Mouse (Mus musculus) intestine, postnatal 0 days (tissue): Measurements from ENCODE around the gene Gm11096. TPM values are rescaled to one million over a fixed set of nuclear protein-coding genes. Genes with fewer than 3 reads are reported as not detected.

Experiments used
- ATAC-seq: fragments of 200-750 bp; cut with Nextera tagmentation; 2 replicates; pipeline ENCODE4 v1.8.0; 2017; ENCODE audit warnings: mild to moderate bottlenecking, moderate TSS enrichment, moderate library complexity
- H3K27ac ChIP-seq: fragments of 300-500 bp; sonication (generic); 2 replicates; pipeline ENCODE4 v1.5.1; 2014; ENCODE audit warnings: mild to moderate bottlenecking, low read depth, low read length, moderate library complexity
- H3K27me3 ChIP-seq: fragments of 300-500 bp; sonication (generic); replicated peaks from 2 replicates; pipeline ENCODE4 v1.6.1; 2014; ENCODE audit warnings: low read length, mixed read lengths; ENCODE audit not compliant: control insufficient read depth, insufficient read depth
- H3K36me3 ChIP-seq: fragments of 300-500 bp; sonication (generic); 2 replicates; pipeline ENCODE4 v1.6.1; 2014; ENCODE audit warnings: mild to moderate bottlenecking, moderate library complexity; ENCODE audit not compliant: control insufficient read depth, insufficient read depth
- H3K4me1 ChIP-seq: fragments of 300-500 bp; sonication (generic); replicated peaks from 2 replicates; pipeline ENCODE4 v1.6.1; 2014; ENCODE audit warnings: antibody characterized with exemption, low read length, mixed read lengths; ENCODE audit not compliant: control insufficient read depth, insufficient read depth
- H3K4me2 ChIP-seq: fragments of 300-500 bp; sonication (generic); replicated peaks from 2 replicates; pipeline ENCODE4 v1.6.1; 2014; ENCODE audit warnings: low read depth, mild to moderate bottlenecking, moderate library complexity
- H3K4me3 ChIP-seq: fragments of 300-500 bp; sonication (generic); 2 replicates; pipeline ENCODE4 v1.5.1; 2014; ENCODE audit warnings: low read depth, low read length
- H3K9ac ChIP-seq: fragments of 300-500 bp; sonication (generic); 2 replicates; pipeline ENCODE4 v1.6.1; 2014; ENCODE audit warnings: mild to moderate bottlenecking, low read depth, low read length
- H3K9me3 ChIP-seq: fragments of 300-500 bp; sonication (generic); 2 replicates; pipeline ENCODE4 v1.6.1; 2016; ENCODE audit warnings: mixed run types; ENCODE audit not compliant: control insufficient read depth
- CTCF ChIP-seq: sonication (generic); IDR thresholded peaks from 2 replicates; pipeline ENCODE4 v1.5.1; 2016; ENCODE audit warnings: low read depth, mild to moderate bottlenecking, control low read depth, antibody characterized with exemption, moderate library complexity
- WGBS: fragments of 180-500 bp; shearing (Covaris S2); extraction: QIAGEN DNeasy Blood & Tissue Kit; methylation state at CpG from one replicate; pipeline ENCODE4 v1.1.7; 2014; 5-methylcytosine and 5-hydroxymethylcytosine counted together
- polyA plus RNA-seq: library from polyadenylated mRNA; unstranded; fragments of >200 nt; fragmentation: Nextera tagmentation; extraction: Ambion mirVana; gene quantifications from 2 replicates; pipeline ENCODE4 v1.2.1, GENCODE M21; 2015

The Gm11096 gene
- polyA plus RNA-seq, result not detected in 2 replicates

DNA sequence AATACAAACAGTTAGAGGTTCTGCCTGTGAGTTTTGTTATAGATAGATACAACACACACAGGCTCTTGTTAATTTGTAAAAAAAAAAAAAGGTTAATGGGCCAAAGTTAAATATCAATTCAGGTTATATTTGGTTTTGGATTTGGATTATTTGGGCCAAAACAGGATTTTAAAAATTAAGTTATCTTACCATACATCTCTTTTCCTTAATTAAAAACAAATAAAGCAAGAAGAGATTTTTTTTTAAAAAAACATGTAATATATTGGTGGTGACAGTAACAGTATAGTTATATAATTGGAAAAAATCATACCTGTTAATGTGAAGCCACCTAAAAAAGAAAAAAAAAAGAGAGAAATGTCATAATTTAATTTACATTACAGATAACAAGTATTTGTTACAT, at the start of gene Gm11096:
TSS of gene Gm11096 (plus strand) at position 301 of the 400 bp plus-strand sequence.
- H3K9me3 ChIP-seq, result no peaks in the 10 kb centered on the region
- no peak within 1 kb of the TSS for H3K9ac ChIP-seq
- no peak within 1 kb of the TSS for H3K4me2 ChIP-seq
- TF ChIP-seq CTCF, result no peak
- no peak for ATAC-seq
- H3K4me1 ChIP-seq, result no peaks in the 10 kb centered on the region
- no peaks in the 10 kb centered on the region for H3K27me3 ChIP-seq
- H3K36me3 ChIP-seq, result no peaks in the 10 kb centered on the region
- no peak within 1 kb of the TSS for H3K4me3 ChIP-seq
- H3K27ac ChIP-seq, result no peak within 1 kb of the TSS

DNA sequence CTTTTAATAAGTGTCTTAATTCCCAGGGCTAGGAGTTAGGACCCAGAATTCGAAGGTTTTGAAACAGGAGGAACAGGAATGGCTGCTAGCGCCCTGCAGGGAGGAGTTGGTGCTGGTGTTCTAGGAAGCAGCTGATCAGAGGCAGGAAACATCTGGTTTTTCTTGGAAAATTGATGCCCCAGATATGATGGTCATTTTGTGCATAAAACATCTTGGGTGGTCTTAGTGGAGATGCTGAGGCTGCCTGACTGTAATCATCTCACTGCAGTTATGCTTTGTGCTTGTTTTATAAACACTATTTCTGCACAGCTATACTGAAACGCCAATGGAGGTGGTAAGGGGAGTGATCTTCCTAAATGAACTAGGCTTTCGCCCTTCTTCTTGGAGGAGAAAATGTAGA, 48.5 kb upstream of the Gm11096 start:
- no peaks in the 10 kb centered on the region for H3K27me3 ChIP-seq
- WGBS, result 57% methylated on average over 4 of the region's 4 CpGs
- no peak for ATAC-seq
- no peaks in the 10 kb centered on the region for H3K4me1 ChIP-seq
- no peak overlapping the region for H3K27ac ChIP-seq
- H3K4me3 ChIP-seq, result no peak overlapping the region
- H3K4me2 ChIP-seq, result no peak overlapping the region
- no peaks in the 10 kb centered on the region for H3K36me3 ChIP-seq
- no peak overlapping the region for H3K9ac ChIP-seq
- no peaks in the 10 kb centered on the region for H3K9me3 ChIP-seq
- TF ChIP-seq CTCF, result no peak

DNA sequence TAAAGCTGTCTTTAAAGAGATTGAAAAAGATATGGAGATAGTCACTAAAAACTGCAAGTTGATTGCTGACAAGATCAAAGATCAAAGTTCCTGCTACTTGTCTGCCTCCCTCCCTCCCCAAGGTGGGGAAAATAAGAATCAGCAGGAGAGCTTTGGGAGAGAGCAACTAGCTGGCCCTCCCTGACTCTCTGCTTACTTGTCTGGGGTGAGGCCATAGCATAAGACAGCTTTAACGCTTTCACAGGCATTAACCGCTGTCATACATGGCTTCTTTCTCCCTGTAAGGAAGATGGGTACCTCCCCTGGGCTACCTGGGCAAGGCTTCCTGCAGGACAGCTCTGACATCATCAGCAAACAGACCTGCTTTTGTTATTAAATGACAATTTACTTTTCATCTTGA, 47.4 kb upstream of the Gm11096 start:
- Histone ChIP-seq H3K4me2 (no peak overlapping the region), H3K9me3 (no peaks in the 10 kb centered on the region), H3K9ac (no peak overlapping the region), H3K4me1 (no peaks in the 10 kb centered on the region), H3K27ac (no peak overlapping the region), H3K36me3 (no peaks in the 10 kb centered on the region), H3K4me3 (no peak overlapping the region), H3K27me3 (no peaks in the 10 kb centered on the region)
- 31% methylated on average over 2 of the region's 2 CpGs for WGBS
- ATAC-seq, result no peak
- TF ChIP-seq CTCF, result no peak

DNA sequence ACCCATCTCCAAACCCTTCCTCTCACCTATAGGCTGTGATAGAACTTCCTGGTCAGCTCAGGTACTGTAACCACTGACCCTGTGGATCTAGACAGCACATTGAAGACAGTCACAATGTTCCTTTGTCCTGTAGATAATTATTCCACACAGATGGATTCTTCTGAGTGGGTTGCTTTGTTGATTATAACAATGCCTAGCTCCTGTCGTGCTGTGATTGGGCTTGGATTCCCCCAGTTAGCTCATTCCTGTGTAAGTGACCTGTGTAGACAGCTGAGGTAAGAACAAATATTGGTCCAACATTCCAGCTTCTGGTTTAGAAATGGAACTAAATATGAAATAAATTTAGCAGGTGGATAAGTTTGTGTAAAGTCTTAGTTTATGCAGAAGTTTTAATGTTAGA, 44.1 kb upstream of the Gm11096 start:
- 51% methylated on average over 1 of the region's 1 CpGs for WGBS
- H3K4me3 ChIP-seq, result no peak overlapping the region
- TF ChIP-seq CTCF, result no peak

DNA sequence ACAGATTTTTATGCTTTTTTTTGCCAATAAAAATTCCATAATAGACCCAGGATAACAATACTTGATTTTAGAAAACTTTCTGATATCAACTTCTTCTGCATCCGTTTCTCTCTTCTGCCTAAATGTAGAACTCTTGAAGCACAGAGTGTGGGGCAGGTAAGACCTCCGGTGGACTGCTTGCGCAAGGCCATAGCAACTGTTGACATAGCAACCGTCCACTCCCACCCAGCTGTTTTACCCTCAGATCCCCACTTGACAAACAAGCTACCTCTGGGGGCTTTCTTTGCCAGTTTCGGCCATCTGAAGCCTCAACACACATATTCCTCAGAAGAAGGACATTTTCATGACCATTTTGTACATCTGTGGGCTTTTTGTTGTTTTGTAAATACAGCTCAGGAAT, 41.2 kb upstream of the Gm11096 start:
- no peak for TF ChIP-seq CTCF
- Histone ChIP-seq H3K27ac (no peak overlapping the region), H3K4me2 (no peak overlapping the region), H3K27me3 (no peaks in the 10 kb centered on the region), H3K36me3 (no peaks in the 10 kb centered on the region), H3K9me3 (no peaks in the 10 kb centered on the region), H3K4me3 (no peak overlapping the region), H3K9ac (no peak overlapping the region), H3K4me1 (no peaks in the 10 kb centered on the region)
- WGBS, result 43% methylated on average over 5 of the region's 5 CpGs
- no peak for ATAC-seq

More for the DNA sequence above, 44.1 kb upstream of the Gm11096 start:
- Histone ChIP-seq H3K27me3 (no peaks in the 10 kb centered on the region), H3K27ac (no peak overlapping the region), H3K9ac (no peak overlapping the region), H3K9me3 (no peaks in the 10 kb centered on the region), H3K4me2 (no peak overlapping the region), H3K4me1 (no peaks in the 10 kb centered on the region), H3K36me3 (no peaks in the 10 kb centered on the region)
- no peak for ATAC-seq

DNA sequence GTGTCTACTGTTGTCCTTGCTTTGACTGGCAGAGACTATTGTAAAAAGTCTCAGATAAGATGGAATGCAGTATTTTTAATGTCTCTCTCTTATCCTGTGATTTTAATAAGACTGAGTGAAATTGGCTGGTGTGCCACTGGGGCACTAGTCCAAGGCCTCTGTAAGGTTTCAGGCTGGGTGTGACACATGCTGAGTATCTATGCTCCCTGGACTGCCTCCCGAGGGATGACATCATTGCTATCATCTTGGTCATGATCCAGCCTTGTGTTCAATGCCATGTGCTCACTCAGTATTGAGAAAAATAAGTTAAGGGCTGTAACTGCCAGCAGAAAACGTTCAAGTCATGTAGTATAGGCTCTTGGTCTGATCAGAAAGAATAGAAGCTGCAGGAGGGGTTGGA, 38.9 kb upstream of the Gm11096 start:
- H3K27ac ChIP-seq, result no peak overlapping the region
- H3K9me3 ChIP-seq, result no peaks in the 10 kb centered on the region
- no peak overlapping the region for H3K4me2 ChIP-seq
- H3K36me3 ChIP-seq, result no peaks in the 10 kb centered on the region
- ATAC-seq, result no peak
- 55% methylated on average over 2 of the region's 2 CpGs for WGBS
- no peaks in the 10 kb centered on the region for H3K27me3 ChIP-seq
- no peak overlapping the region for H3K4me3 ChIP-seq
- no peak overlapping the region for H3K9ac ChIP-seq
- no peaks in the 10 kb centered on the region for H3K4me1 ChIP-seq
- no peak for TF ChIP-seq CTCF

DNA sequence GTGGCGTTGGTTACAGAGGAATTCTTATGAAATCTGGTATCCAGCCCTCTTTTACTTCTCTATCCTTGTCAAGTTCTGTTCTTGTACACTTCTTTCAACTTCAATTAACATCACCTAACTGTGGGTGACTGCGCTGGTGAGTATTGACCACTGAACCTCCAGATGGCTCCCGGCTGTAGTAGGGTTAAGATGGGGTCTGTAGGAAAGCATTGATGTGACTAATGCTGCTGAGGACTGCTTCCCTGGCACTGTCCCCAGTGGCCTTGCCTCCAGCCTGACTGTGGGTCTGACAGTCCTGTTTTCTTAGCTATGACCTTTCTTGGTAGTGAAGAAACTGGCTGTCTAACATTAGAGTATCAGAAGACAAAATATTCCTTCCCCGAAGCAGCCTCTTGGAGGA, 38.4 kb upstream of the Gm11096 start:
- Histone ChIP-seq H3K9me3 (no peaks in the 10 kb centered on the region), H3K27ac (no peak overlapping the region), H3K9ac (no peak overlapping the region), H3K4me3 (no peak overlapping the region), H3K27me3 (no peaks in the 10 kb centered on the region), H3K4me2 (no peak overlapping the region), H3K4me1 (no peaks in the 10 kb centered on the region), H3K36me3 (no peaks in the 10 kb centered on the region)
- no peak for ATAC-seq
- WGBS, result 83% methylated on average over 4 of the region's 4 CpGs
- peak; percentile 22; the same call in 1 of the 2 replicates for TF ChIP-seq CTCF
